Mouse (Mus musculus) olfactory bulb, adult 2 months (tissue): ENCODE measurements around the gene Pcbp4. TPM values are rescaled to one million over a fixed set of nuclear protein-coding genes. Genes with fewer than 3 reads are reported as not detected.

Experiments used
- H3K27ac ChIP-seq: fragments of 200-500 bp; 2 replicates; pipeline ENCODE4 v1.5.1; 2012; ENCODE audit warnings: low read depth, low read length; ENCODE audit not compliant: insufficient read depth
- H3K4me1 ChIP-seq: fragments of 200-500 bp; 2 replicates; pipeline ENCODE4 v1.6.1; 2012; ENCODE audit warnings: low read length; ENCODE audit not compliant: control insufficient read depth, insufficient read depth
- H3K4me3 ChIP-seq: fragments of 200-500 bp; 2 replicates; pipeline ENCODE4 v1.5.1; 2012; ENCODE audit warnings: mild to moderate bottlenecking, low read depth, low read length, moderate library complexity; ENCODE audit not compliant: insufficient read depth
- CTCF ChIP-seq: fragments of 200-500 bp; IDR thresholded peaks from 2 replicates; pipeline ENCODE4 v1.5.1; 2012; ENCODE audit warnings: low read depth, mild to moderate bottlenecking, low read length, moderate library complexity; ENCODE audit not compliant: insufficient read depth
- POLR2A ChIP-seq: fragments of 200-500 bp; IDR thresholded peaks from 2 replicates; pipeline ENCODE4 v1.6.1; 2012; ENCODE audit warnings: mild to moderate bottlenecking, low read depth, low read length, moderate library complexity; ENCODE audit not compliant: insufficient read depth
- WGBS: fragments of 180-500 bp; shearing (Covaris S2); methylation state at CpG from one replicate; pipeline ENCODE4 v1.1.7; 2018; 5-methylcytosine and 5-hydroxymethylcytosine counted together
- polyA plus RNA-seq: library from polyadenylated mRNA; stranded (reverse); fragments of >200 nt; gene quantifications from 2 replicates; pipeline ENCODE4 v1.2.4, GENCODE M21; 2012; ENCODE audit warnings: low replicate concordance; ENCODE audit not compliant: missing spikeins, insufficient read depth, insufficient read length

Gene Pcbp4
- polyA plus RNA-seq, 1 experiment = not detected

DNA sequence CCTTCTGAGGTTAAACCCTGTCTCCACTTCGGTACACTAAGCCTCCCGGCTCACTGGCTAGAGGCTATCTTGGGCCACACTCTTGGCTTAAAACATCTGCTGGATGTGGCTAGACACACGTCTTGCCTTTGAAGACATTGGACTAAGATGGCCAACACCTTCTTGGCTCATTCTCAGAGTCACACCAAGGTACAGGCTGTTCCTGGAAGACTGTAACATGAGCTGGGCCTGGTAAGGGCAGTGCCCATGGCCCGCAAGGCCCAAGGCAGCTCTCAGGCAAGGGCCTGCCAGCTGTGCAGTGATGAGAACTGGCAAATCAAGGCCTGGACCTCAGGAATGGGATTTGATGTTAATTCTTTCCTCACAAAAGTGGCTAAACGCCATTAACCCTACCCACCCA is 39.5 kb upstream of the Pcbp4 start:
- TF ChIP-seq CTCF (no peak), POLR2A (no peak)
- Histone ChIP-seq H3K27ac (no peak overlapping the region), H3K4me3 (no peak overlapping the region), H3K4me1 (peaks cover 29% of the 10 kb centered on the region)
- 96% methylated on average over 5 of the region's 5 CpGs for WGBS

GRCm38 (mm10) chr9:106416826-106417225 is 36.3 kb upstream of the Pcbp4 start:
- 41% methylated on average over 6 of the region's 6 CpGs for WGBS
- H3K27ac ChIP-seq = peak overlapping the region; percentile 91

DNA sequence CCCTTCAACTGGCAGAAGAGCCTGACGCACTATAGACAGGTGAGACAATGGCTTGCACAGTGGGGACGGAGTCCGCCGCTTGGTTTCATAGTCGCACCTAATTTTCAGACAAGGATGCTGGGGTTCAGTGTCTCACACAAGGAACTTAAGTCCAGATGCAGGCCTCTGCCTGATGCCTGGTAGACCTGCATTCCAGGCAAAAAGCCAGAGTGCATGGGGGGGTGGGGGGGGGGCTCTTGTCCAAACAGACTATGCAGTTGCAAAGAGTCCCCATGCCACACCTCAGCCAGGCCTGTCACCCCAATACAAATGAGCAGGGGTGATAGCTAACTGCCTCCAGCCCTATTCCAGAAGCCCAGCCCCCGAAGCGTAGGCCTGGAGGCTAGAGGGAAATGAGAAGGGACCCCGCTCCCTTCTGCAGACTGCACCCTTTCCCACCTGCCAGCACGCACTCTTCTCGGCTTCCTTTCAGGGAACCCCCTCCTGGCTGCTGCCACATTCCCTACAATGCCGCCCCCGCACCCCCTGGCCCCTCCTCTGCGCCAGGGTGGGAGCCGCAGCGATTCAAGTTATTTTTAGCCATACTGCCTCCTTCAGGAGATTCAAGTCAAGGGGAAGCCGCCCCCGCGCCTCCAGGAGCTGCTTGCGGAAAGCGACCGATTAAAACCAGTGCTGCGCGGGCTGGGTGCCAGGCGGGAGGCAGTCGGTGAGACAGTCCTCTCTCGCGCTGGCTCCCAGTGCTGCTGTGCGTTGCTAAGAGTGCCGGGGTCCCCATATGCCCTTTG is 35.1 kb upstream of the Pcbp4 start:
- TF ChIP-seq CTCF (no peak), POLR2A (peak; percentile 62)
- H3K4me1 ChIP-seq = peaks cover 44% of the 10 kb centered on the region
- peak overlapping the region; percentile 29 for H3K4me3 ChIP-seq
- peak overlapping the region; percentile 92 for H3K27ac ChIP-seq
- 9% methylated on average over 29 of the region's 29 CpGs for WGBS

More at GRCm38 (mm10) chr9:106416826-106417225, 36.3 kb upstream of the Pcbp4 start:
- TF ChIP-seq CTCF (no peak), POLR2A (no peak)
- peaks cover 44% of the 10 kb centered on the region for H3K4me1 ChIP-seq
- no peak overlapping the region for H3K4me3 ChIP-seq

- 4% methylated on average over 2 of the region's 2 CpGs for WGBS
- TF ChIP-seq CTCF = no peak
- TF ChIP-seq POLR2A = no peak
- peaks cover 44% of the 10 kb centered on the region for H3K4me1 ChIP-seq
- no peak overlapping the region for H3K4me3 ChIP-seq
- H3K27ac ChIP-seq = no peak overlapping the region
Observed at GRCm38 (mm10) chr9:106420608-106421007, 32.5 kb upstream of the Pcbp4 start.

- H3K27ac ChIP-seq = no peak overlapping the region
- peaks cover 44% of the 10 kb centered on the region for H3K4me1 ChIP-seq
- H3K4me3 ChIP-seq = no peak overlapping the region
- TF ChIP-seq CTCF (no peak), POLR2A (no peak)
- 20% methylated on average over 18 of the region's 18 CpGs for WGBS
Observed at GRCm38 (mm10) chr9:106421033-106421864, 31.8 kb upstream of the Pcbp4 start.

DNA sequence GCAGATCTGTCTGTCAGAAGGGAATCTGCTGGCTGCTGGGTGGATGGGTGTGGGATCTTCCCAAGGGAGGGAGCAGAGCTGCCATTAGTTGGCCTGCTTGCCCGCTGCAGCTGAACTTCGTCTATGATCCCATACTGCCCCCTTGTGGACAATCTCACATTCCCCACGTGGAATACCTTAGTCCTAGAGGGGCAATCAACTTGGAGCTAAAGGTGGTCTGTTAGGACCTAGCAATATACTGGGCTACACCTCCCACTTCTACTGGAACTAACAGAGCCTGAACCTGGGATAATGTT is 31.3 kb upstream of the Pcbp4 start:
- Histone ChIP-seq H3K4me1 (peaks cover 42% of the 10 kb centered on the region), H3K4me3 (no peak overlapping the region), H3K27ac (no peak overlapping the region)
- 0% methylated on average over 3 of the region's 3 CpGs for WGBS
- no peak for TF ChIP-seq POLR2A
- peak; percentile 48; the same call in 1 of the 2 replicates for TF ChIP-seq CTCF

DNA sequence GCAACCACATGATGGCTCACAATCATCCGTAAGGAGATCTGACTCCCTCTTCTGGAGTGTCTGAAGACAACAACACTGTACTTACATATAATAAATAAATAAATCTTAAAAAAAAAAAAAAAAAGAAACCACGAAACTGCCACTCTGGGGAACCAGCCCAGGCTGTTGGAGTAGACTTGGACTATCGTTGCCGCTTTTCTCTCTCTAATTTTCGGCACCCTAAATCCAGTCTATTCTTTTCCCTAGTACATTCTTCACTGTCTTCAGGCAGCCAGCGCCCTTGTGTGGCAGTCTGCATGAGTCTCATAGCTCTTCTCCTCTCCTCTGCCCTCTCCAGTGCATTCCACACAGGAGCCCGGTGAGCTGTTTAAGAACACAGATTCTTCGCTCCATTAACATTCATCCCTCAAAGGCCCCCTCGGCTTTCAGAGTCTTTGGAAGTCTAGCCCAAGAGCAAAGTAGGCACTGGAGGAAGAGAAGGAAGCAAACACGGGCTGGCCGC is 24.3 kb upstream of the Pcbp4 start:
- peak overlapping the region; percentile 78 for H3K4me3 ChIP-seq
- 3% methylated on average over 11 of the region's 11 CpGs for WGBS
- peak overlapping the region; percentile 95 for H3K27ac ChIP-seq
- TF ChIP-seq CTCF (no peak), POLR2A (no peak)
- peaks cover 4% of the 10 kb centered on the region; the same call in 1 of the 2 replicates for H3K4me1 ChIP-seq

- peak; percentile 71 for TF ChIP-seq POLR2A
- no peak for TF ChIP-seq CTCF
- WGBS = under 1% methylated on average over 55 of the region's 55 CpGs
Observed at GRCm38 (mm10) chr9:106429221-106430014, 23.7 kb upstream of the Pcbp4 start, which contains the start of gene Rpl29. TSS of gene Rpl29 (plus strand) at chr9:106429454.

DNA sequence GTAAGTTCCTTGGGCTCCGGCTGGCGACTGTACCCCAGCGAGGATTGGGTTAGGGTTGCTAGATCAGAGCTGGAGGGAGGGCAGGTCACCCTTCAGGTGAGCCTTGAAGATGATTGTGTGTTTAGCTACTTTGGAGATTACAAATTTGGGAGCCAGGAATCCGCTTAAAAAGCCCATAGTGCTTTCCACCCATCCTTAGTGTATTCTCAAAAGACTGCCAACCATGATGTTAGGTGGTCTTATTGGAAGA is 23.2 kb upstream of the Pcbp4 start:
- peak overlapping the region; percentile 94 for H3K4me3 ChIP-seq
- H3K4me1 ChIP-seq = peaks cover 7% of the 10 kb centered on the region; the same call in 1 of the 2 replicates
- 2% methylated on average over 4 of the region's 4 CpGs for WGBS
- H3K27ac ChIP-seq = peak overlapping the region; percentile 83
- TF ChIP-seq POLR2A = no peak
- TF ChIP-seq CTCF = no peak

More at GRCm38 (mm10) chr9:106429221-106430014, 23.7 kb upstream of the Pcbp4 start, which contains the start of gene Rpl29:
- H3K4me3 ChIP-seq = peak within 1 kb of the TSS; percentile 94
- H3K4me1 ChIP-seq = peaks cover 4% of the 10 kb centered on the region; the same call in 1 of the 2 replicates
- peak within 1 kb of the TSS; percentile 95 for H3K27ac ChIP-seq
